Mouse (Mus musculus): ENCODE results near the gene Iqcd.

The Iqcd gene

GRCm38 (mm10) chr5:120569791-120570190 lies 19.0 kb upstream of the Iqcd start:
- in situ Hi-C loops (cut with MboI; ENCODE audit: low pct_unique_long_range_greater_than_20kb in 1 of 2, low sequenced_read_pairs in 2 of 2, unreplicated experiment in 1 of 2) = no loop called here

DNA sequence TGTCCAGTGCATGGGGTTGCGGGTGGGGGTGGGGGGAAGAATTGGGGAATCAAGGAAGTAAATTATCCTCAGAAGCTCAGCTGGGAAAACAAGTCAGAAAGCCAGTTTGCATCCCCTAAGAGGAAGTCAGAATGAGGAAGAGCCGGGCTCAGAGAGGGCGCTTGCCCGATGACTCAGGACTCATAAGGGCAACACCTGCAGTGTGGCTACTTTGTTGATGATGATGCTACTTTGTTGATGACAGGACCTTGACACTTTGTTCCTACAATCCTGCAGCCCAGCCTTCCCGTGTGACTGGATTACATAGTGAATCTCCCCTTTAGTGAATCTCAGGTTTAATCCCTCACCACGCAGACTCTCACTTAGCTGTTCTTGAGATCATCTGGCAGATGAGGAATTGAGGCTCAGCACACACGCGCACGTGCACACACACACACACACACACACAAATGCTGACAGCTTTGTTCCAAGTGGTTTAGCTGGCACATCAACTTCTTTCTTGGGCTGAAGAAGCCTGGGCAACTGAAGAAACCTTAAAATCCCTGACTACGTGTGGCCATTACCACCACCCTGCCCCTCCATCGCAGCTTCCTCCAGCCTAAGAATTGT lies 18.4 kb upstream of the Iqcd start:
- in situ Hi-C loops (cut with MboI; ENCODE audit: low pct_unique_long_range_greater_than_20kb in 1 of 2, low sequenced_read_pairs in 2 of 2, unreplicated experiment in 1 of 2) = no loop called here

DNA sequence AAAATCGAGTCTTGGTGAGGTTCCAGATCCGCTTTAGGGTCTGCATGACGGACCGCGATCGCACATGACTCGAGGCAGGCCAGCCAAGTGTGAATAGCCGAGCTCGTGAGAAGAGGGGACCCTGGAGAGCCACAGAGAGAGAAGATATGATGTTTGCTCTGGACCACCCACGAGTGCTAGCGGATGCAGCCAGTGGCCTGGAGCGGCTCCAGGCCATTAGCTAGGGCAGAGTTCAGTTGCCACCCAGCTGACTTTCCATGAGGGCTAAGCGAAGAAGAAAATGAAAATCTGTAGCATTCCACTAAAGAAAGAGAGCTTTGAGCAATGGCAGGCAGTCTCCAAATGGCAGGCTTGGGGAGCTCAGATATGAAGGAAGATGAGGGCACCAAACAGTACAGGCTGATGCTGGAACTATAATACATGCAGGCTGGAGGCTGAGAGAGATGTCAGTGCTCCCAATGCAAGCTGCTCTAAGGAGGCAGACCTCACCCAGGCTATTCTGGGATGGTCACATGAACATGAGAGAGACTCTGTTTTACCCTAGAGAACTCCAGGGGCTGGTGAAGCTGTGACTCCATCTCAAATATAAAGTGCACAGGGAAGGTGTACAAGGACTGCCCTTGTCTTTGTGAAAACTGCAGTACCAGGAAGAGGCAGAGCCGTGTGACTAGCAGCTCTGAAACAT lies 17.6 kb upstream of the Iqcd start:
- in situ Hi-C loops (cut with MboI; ENCODE audit: low pct_unique_long_range_greater_than_20kb in 1 of 2, low sequenced_read_pairs in 2 of 2, unreplicated experiment in 1 of 2) = no loop called here

- in situ Hi-C loops (cut with MboI; ENCODE audit: low pct_unique_long_range_greater_than_20kb in 1 of 2, low sequenced_read_pairs in 2 of 2, unreplicated experiment in 1 of 2) = no loop called here
Observed at GRCm38 (mm10) chr5:120574469-120575063, 14.2 kb upstream of the Iqcd start.

DNA sequence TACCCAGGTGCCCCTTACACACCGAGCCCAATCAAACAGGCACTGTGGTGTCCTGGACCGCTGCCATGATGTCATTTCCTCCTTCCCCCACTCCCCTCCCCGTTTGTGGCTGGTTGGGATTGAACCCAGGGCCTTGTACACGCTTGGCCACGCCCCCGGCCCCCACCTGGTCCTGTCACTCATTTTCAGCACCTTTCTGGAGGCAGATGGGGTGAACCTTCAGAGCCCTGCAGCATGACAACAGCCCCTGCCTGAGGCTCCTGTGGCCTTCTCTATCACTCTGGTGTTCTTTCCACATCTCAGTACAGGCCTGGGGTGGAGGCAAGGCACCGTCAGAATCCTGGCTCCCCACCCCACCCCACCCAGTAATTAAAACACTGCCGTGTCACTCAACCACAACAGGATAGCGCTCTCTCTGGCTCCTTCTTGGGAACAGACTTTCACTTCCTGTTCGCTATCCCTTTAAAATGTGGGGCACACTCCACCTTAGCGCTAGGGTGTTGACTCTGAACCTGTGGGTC lies 12.0 kb upstream of the Iqcd start:
- in situ Hi-C loops (cut with MboI; ENCODE audit: low pct_unique_long_range_greater_than_20kb in 1 of 2, low sequenced_read_pairs in 2 of 2, unreplicated experiment in 1 of 2) = no loop called here

GRCm38 (mm10) chr5:120577935-120578441 lies 10.8 kb upstream of the Iqcd start:
- in situ Hi-C loops (cut with MboI; ENCODE audit: low pct_unique_long_range_greater_than_20kb in 1 of 2, low sequenced_read_pairs in 2 of 2, unreplicated experiment in 1 of 2) = no loop called here

DNA sequence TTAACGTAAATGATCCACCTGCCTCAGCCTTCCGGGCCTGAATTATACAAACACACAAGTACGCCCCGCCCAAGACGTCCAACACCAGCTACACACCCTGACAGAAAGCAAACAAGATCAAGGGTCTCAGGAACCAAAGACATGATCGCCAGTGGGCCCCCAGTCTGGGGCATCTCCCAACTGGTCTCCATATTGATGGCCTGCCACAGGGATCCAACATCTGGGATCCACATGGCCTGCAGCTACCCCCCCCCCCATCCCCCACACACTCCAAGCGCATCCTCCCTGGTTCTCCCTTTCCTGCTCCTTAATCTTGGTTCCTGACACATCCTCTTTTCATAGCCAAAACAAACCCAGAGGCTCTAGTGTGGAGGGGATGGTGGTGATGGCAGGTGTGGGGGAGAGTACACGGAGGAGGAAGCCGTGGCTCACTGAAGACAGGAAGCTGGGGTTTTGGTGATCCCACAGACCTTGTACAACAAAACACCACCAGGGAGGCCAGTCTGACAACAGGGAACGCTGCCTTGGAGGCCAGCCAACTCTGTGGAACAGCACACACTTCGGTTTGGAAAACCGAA lies 10.2 kb upstream of the Iqcd start:
- in situ Hi-C loops (cut with MboI; ENCODE audit: low pct_unique_long_range_greater_than_20kb in 1 of 2, low sequenced_read_pairs in 2 of 2, unreplicated experiment in 1 of 2) = no loop called here

GRCm38 (mm10) chr5:120579211-120579897 lies 9.5 kb upstream of the Iqcd start:
- in situ Hi-C loops (cut with MboI; ENCODE audit: low pct_unique_long_range_greater_than_20kb in 1 of 2, low sequenced_read_pairs in 2 of 2, unreplicated experiment in 1 of 2) = no loop called here

DNA sequence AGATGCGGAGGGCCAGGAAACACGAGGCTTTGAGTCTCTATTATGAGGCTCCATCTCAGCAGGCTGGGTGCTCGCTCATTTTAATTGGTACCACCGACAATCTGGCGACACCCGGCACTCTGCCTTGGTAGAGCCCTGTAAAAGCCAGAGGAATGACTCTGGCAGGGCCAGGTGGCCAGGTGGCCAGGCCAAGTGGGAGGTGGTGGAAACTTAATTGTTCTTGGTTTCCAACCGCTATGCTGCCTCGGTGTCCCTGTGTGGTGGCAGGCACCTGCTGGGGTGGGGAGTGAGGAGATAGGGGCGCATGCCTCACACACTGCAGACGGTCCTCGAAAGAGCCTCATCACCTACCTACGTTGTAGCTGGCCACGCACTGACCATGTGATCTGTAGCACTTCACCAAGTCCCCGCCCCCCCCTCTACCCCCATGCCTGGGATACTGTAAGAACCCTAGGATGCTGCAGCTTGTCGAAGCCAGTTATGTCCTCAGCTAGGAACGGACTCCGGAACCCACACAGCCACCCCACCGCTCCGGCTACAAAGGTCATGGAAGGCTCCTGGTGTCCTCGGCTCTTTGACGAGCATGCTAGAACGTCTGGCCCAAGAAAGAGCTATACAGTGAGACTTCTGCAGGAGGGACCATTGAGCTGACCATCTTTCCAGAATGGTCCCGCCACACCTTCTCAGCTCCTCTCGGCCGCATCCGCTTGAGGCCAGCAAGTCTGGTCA lies 8.8 kb upstream of the Iqcd start:
- in situ Hi-C loops (cut with MboI; ENCODE audit: low pct_unique_long_range_greater_than_20kb in 1 of 2, low sequenced_read_pairs in 2 of 2, unreplicated experiment in 1 of 2) = no loop called here

DNA sequence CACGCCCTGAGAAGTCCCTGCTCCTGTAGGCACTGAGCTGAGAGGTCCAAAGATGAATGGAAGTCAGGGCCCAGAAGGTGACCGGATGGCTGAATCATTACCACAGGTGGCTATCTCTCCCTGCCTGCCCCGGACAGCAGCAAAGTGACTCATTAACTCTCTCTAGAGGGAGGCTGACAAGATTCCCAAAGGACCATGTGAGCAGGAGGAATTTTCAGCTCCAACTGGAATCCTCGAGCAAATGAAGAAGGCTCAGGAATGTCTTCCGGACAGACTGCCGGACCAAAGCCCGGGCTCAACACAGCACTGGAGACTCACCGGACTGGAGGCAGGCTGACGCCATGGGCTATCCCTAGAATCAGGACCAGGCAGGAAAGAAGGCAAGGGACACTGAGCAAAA lies 6.8 kb upstream of the Iqcd start:
- in situ Hi-C loops (cut with MboI; ENCODE audit: low pct_unique_long_range_greater_than_20kb in 1 of 2, low sequenced_read_pairs in 2 of 2, unreplicated experiment in 1 of 2) = no loop called here

DNA sequence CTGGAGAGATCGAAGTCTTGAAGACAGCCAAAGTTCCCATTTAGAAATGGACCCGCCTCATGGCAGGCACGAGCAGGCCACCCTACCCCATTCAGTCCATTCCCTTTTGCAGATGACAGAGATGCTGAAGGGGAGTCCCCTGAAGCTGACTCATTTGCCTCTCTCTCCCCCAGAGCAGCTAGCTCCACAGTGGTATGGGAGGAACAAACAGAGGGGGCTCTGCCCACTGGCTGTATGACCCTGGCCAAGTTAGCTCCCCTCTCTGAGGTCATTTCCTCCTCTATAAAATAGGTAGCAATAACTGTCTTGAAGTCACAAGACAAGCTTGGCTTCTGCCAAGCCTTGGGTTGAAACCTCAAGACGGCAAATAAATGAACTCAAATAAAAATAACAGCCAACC lies 5.3 kb upstream of the Iqcd start:
- in situ Hi-C loops (cut with MboI; ENCODE audit: low pct_unique_long_range_greater_than_20kb in 1 of 2, low sequenced_read_pairs in 2 of 2, unreplicated experiment in 1 of 2) = no loop called here

- in situ Hi-C loops (cut with MboI; ENCODE audit: low pct_unique_long_range_greater_than_20kb in 1 of 2, low sequenced_read_pairs in 2 of 2, unreplicated experiment in 1 of 2) = loop anchor here in 1 of 2 experiments (5.0 kb wide), 1 partner anchor 73 kb away; the partner anchor contains the start of gene Slc8b1
Observed at GRCm38 (mm10) chr5:120584968-120585367, 3.8 kb upstream of the Iqcd start.

DNA sequence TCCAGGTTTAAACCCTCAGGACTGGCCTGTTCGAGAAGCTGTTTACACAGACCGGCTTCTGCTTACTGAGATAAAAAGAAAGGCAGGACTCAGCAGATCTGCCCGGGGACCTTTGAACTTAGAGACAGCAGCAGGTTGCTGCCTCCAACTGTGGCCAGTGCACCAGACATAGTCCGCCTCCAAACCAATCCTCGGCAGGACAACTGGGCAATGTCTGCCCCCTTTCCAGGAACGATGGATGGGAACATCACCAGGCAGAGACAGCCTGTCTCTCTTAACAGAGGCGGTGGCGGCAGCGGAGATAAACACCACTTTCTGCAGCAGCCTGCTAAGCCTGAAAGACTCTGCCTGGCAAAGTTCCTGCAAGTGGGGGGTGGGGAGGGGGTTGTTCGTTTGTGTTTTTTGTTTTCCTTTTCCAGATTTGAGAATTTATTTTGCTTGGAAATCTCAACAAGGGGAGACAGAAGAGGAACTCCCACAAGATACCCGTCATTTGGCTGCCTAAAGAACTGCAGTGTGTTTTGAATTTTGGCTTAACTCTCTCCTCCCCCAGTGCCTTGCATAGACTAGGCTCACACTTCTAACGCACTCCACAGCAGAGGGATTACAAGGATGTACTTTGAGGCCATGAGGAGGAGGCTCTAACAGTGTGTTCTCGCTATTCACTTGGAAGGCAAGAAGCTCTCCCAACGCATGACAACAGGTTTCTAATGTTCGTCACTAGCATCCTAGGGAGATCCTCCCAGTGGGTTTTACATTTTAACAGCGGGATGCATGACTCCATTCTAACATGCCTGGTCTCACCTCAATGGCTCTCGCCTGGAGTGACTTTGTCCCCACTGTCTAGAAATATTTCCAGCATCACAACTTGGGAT lies 1.8 kb upstream of the Iqcd start:
- in situ Hi-C loops (cut with MboI; ENCODE audit: low pct_unique_long_range_greater_than_20kb in 1 of 2, low sequenced_read_pairs in 2 of 2, unreplicated experiment in 1 of 2) = loop anchor here in 1 of 2 experiments (5.0 kb wide), 1 partner anchor 75 kb away; the partner anchor contains the start of gene Slc8b1

DNA sequence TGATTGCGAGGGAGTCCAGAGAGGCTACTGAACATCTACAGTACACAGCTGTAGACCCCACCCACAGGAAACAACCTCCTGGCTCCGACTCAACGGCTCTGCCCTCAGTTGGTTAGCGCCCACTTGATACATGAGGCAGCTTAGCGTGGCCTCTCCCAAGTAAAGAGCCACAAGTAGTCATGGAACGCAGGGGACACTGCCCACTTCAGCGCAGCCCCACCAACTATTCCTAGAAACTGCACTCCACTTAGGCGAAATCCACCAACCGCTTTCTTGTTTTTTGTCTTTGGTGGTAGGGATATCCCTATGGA lies 1.2 kb upstream of the Iqcd start:
- in situ Hi-C loops (cut with MboI; ENCODE audit: low pct_unique_long_range_greater_than_20kb in 1 of 2, low sequenced_read_pairs in 2 of 2, unreplicated experiment in 1 of 2) = loop anchor here in 1 of 2 experiments (5.0 kb wide), 1 partner anchor 75 kb away; the partner anchor contains the start of gene Slc8b1

- in situ Hi-C loops (cut with MboI; ENCODE audit: low pct_unique_long_range_greater_than_20kb in 1 of 2, low sequenced_read_pairs in 2 of 2, unreplicated experiment in 1 of 2) = loop anchor here in 1 of 2 experiments (5.0 kb wide), 1 partner anchor 76 kb away; the partner anchor contains the start of gene Slc8b1
Observed at GRCm38 (mm10) chr5:120587940-120588568, 762 bp upstream of the Iqcd start.

GRCm38 (mm10) chr5:120590356-120591010 lies 1.7 kb downstream of the Iqcd start:
- in situ Hi-C loops (cut with MboI; ENCODE audit: low pct_unique_long_range_greater_than_20kb in 1 of 2, low sequenced_read_pairs in 2 of 2, unreplicated experiment in 1 of 2) = no loop called here
